Mouse (Mus musculus): ENCODE results near the gene Casp12.
"Not testable (repeated sequence)": the region's sequence is repeated elsewhere in the genome, so short reads cannot be mapped to it uniquely, and the experiment has no call there.

Gene Casp12

GRCm38 (mm10) chr9:5345291-5345898, at the start of gene Casp12:
Gene Casp12, plus strand, starts transcription at chr9:5345430.
- in situ Hi-C loops (cut with MboI, MseI): no loop called here

GRCm38 (mm10) chr9:5296354-5297237, 48.6 kb upstream of the Casp12 start:
- in situ Hi-C loops (cut with MboI, MseI): no loop called here

- in situ Hi-C loops (cut with MboI, MseI): no loop called here
These were observed 46.7 kb upstream of the Casp12 start, which contains the start of gene Casp1 for GRCm38 (mm10) chr9:5298329-5299131. Gene Casp1, plus strand, starts transcription at chr9:5298517.

DNA sequence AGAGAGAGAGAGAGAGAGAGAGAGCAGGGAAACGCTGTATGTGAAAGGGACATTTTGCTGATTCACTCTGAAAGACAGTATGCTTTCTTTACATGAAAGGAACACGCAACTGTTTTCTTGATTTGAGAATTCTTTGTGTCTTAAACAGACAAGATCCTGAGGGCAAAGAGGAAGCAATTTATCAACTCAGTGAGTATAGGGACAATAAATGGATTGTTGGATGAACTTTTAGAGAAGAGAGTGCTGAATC, 46.2 kb upstream of the Casp12 start:
- in situ Hi-C loops (cut with MboI, MseI): no loop called here

DNA sequence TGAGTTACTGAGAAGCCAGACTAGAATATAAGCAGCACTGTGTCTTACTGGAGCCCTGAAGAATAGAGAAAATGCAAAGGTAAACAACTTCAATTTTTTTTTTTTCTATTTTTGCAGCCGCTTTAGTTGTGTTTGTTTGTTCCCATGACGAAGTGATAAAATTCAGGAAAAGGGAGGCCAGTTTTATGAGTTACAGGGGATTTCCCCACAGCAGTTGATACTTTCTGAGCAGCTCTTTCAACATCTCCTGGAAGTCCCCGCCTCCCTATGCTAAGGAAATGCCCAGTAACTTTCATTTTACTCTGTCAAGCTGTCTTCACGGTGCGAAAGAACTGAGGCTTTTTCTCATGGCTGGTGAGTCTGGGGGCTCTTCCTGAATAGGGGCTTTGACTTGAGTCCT, 36.7 kb upstream of the Casp12 start, which contains the start of gene Casp4:
Gene Casp4, plus strand, starts transcription at position 268 of the 400 bp plus-strand sequence.
- in situ Hi-C loops (cut with MboI, MseI): no loop called here

DNA sequence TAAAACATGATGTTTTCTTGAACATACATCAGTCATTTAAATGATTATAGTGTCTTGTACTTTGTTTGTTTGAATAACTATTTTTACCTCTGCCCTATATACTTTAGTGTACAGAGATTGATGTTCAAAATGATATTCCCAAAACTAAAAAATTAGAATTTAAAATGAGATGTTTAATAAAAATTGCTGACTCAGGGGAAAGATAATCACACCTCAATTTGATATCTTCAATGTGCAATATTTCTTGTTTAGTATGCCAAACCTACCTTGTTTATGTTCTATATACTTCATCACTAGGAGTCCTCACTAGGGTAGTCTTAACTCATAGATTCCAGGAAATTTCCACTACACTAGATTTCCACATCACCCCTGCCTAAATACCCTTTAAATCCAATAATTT, 35.1 kb upstream of the Casp12 start:
- in situ Hi-C loops (cut with MboI, MseI): no loop called here

DNA sequence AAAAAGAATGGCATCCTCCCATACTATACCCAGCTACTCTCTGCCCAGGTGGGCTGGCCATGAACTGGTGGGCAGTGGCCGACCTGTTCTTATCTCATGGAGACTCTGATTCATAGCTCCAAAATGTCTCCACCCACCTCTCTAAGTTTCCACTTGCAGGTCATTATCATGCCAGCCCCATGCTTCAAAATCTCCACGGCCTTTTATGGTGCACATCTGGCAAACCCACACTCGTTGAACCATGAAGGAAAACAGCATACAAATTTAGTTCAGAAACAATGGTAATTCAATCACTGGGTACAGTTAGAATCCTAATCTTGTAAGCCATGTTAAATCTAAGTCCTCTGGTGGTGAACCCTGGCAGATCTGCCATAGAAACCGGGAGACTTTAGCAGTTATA, 33.8 kb upstream of the Casp12 start:
- in situ Hi-C loops (cut with MboI, MseI): no loop called here

DNA sequence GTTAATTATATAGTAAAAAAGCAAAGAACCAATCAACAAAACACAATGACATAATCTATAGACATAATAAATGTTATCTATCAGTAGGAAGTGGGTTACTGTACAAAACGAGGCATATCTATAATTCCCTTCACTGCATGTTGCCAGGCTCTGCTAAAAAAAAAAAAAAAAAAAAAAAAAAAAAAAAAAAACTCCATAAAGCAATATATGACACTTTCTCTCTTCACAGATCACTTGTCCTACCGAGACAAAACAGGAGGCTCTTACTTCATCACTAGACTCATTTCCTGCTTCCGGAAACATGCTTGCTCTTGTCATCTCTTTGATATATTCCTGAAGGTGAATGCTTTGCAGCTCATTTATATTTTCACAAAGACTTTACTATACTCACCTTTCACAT, 17.0 kb upstream of the Casp12 start:
- in situ Hi-C loops (cut with MboI, MseI): no loop called here

DNA sequence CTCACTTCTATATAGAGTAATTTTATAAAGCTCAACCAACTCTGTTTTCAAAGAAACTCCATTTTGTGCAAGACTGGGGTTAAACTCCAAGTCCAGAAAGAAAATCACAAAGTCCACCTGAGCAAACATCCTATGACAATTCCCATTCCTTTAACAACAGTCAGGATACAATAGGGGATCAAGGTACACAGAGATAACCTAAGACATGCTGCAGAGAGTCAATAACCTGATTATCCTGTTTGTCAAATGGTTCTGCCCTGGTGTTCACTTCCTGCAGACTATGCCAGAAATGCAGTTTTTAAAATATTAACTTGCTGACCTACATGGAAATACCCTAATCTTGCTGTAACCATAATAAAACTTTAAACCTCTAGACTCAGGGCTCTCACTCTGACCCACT, 12.8 kb upstream of the Casp12 start:
- in situ Hi-C loops (cut with MboI, MseI): no loop called here

- in situ Hi-C loops (cut with MboI, MseI): no loop called here
These were observed 11.8 kb upstream of the Casp12 start for GRCm38 (mm10) chr9:5333422-5333821.

GRCm38 (mm10) chr9:5343092-5343491, 2.1 kb upstream of the Casp12 start:
- in situ Hi-C loops (cut with MboI, MseI): no loop called here

DNA sequence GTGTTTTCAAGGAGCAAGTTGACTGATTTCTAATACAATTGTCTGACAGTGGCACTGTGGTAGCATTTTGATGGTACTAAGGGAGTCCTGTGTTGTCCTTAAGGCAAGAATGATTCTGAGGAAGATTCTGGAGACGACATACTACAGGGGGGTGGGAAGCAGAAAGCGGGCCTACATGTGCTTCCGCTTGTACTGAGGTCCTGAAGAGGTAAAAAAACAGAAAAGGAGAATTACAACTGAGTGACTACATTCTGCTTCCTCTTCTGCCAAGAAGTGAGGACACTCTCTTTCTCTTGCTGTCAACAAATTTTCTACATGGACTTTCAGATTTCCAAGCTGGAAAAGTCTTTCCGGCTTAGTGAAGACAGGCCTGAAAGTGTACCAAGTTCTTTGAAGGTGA, 1.1 kb upstream of the Casp12 start:
- in situ Hi-C loops (cut with MboI, MseI): no loop called here

- in situ Hi-C loops (cut with MboI, MseI): no loop called here
These were observed 2.2 kb downstream of the Casp12 start for GRCm38 (mm10) chr9:5347381-5347780.

DNA sequence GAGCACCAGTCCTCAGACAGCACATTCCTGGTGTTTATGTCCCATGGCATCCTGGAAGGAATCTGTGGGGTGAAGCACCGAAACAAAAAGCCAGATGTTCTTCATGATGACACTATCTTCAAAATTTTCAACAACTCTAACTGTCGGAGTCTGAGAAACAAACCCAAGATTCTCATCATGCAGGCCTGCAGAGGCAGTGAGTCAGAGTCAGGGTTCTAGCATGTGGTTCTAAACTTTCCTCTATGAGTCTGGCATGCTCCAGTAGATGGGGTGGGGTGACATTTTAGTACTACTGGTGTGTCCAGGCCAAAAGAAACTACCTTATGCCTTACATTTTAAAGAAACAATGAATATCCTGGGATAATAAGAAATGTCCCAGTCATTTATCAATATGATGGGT, 8.4 kb downstream of the Casp12 start:
- in situ Hi-C loops (cut with MboI, MseI): no loop called here

GRCm38 (mm10) chr9:5356801-5357200, 11.6 kb downstream of the Casp12 start:
- in situ Hi-C loops (cut with MboI, MseI): no loop called here

GRCm38 (mm10) chr9:5393561-5393960, 48.3 kb downstream of the Casp12 start:
- in situ Hi-C loops (cut with MboI, MseI): no loop called here

- in situ Hi-C loops (cut with MboI, MseI): not testable (repeated sequence)
These were observed 50.6 kb downstream of the Casp12 start for GRCm38 (mm10) chr9:5395861-5396260.

GRCm38 (mm10) chr9:5410988-5411568, 65.8 kb downstream of the Casp12 start:
- in situ Hi-C loops (cut with MboI, MseI): no loop called here

GRCm38 (mm10) chr9:5412446-5413111, 67.3 kb downstream of the Casp12 start:
- in situ Hi-C loops (cut with MboI, MseI): no loop called here

DNA sequence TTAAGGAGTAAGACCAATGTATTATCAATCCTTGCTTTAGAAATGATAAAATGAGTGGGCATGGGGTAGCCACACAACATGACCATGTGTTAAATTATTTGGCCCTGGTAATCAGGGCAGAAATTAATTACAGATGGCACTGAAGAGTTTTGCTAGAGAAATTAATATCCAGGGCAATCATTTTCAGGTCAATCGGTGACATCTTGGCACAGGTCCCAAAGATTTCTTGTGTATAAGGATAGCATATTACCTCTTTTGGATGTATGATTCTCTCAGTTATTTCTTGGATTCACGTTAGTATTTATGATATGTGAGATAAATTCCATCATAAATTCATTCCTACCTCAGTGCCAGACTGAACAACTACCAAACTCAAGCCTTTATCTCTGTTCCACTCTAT, 72.6 kb downstream of the Casp12 start:
- in situ Hi-C loops (cut with MboI, MseI): no loop called here
